Mouse (Mus musculus) kidney, embryonic 14.5 days (tissue): ENCODE results near the gene Igf2r. TPM values are rescaled to one million over a fixed set of nuclear protein-coding genes. Genes with fewer than 3 reads are reported as not detected.

Source experiments
- ATAC-seq: fragments of 200-750 bp; cut with Nextera tagmentation; 2 replicates; pipeline ENCODE4 v1.8.0; 2017; ENCODE audit warnings: moderate number of reproducible peaks, mild to moderate bottlenecking, moderate TSS enrichment, moderate library complexity; ENCODE audit not compliant: low FRiP score, low TSS enrichment
- H3K27ac ChIP-seq: fragments of 300-500 bp; sonication (generic); 2 replicates; pipeline ENCODE4 v1.5.1; 2014; ENCODE audit warnings: low read depth, mild to moderate bottlenecking, low read length, moderate library complexity, mixed read lengths
- H3K27me3 ChIP-seq: fragments of 300-500 bp; sonication (generic); 2 replicates; pipeline ENCODE4 v1.6.1; 2014; ENCODE audit warnings: mild to moderate bottlenecking, low read length; ENCODE audit not compliant: control insufficient read depth, insufficient read depth
- H3K36me3 ChIP-seq: fragments of 300-500 bp; sonication (generic); 2 replicates; pipeline ENCODE4 v1.6.1; 2014; ENCODE audit warnings: low read length, mixed read lengths; ENCODE audit not compliant: control insufficient read depth, insufficient read depth
- H3K4me1 ChIP-seq: fragments of 300-500 bp; sonication (generic); 2 replicates; pipeline ENCODE4 v1.6.1; 2014; ENCODE audit warnings: low read length, mixed read lengths; ENCODE audit not compliant: control insufficient read depth, insufficient read depth
- H3K4me2 ChIP-seq: fragments of 300-500 bp; sonication (generic); replicated peaks from 2 replicates; pipeline ENCODE4 v1.6.1; 2014; ENCODE audit warnings: low read depth, mild to moderate bottlenecking, low read length
- H3K4me3 ChIP-seq: fragments of 300-500 bp; sonication (generic); 2 replicates; pipeline ENCODE4 v1.5.1; 2014; ENCODE audit warnings: mild to moderate bottlenecking, low read length
- H3K9ac ChIP-seq: fragments of 300-500 bp; sonication (generic); 2 replicates; pipeline ENCODE4 v1.6.1; 2014; ENCODE audit warnings: low read depth, mild to moderate bottlenecking, low read length, moderate library complexity
- H3K9me3 ChIP-seq: fragments of 300-500 bp; sonication (generic); 2 replicates; pipeline ENCODE4 v1.6.1; 2016; ENCODE audit warnings: low read length; ENCODE audit not compliant: control insufficient read depth
- WGBS: fragments of 180-500 bp; shearing (Covaris S2); extraction: QIAGEN DNeasy Blood & Tissue Kit; methylation state at CpG from one replicate; pipeline ENCODE4 v1.1.7; 2014; 5-methylcytosine and 5-hydroxymethylcytosine counted together
- polyA plus RNA-seq: library from polyadenylated mRNA; unstranded; fragments of >200 nt; fragmentation: Nextera tagmentation; extraction: Ambion mirVana; gene quantifications from 2 replicates; pipeline ENCODE4 v1.2.1, GENCODE M21; 2014

Igf2r gene
- polyA plus RNA-seq, 1 experiment from 2014 or later = 37.8 TPM

GRCm38 (mm10) chr17:12755146-12755545, 14.3 kb downstream of the Igf2r start:
- ATAC-seq = no peak
- 59% methylated on average over 4 of the region's 4 CpGs for WGBS
- Histone ChIP-seq H3K27me3 (no peaks in the 10 kb centered on the region), H3K4me2 (no peak overlapping the region), H3K9ac (no peak overlapping the region), H3K4me1 (peaks cover 79% of the 10 kb centered on the region), H3K4me3 (no peak overlapping the region), H3K9me3 (no peaks in the 10 kb centered on the region), H3K36me3 (peaks cover 3% of the 10 kb centered on the region; the same call in 1 of the 2 replicates), H3K27ac (no peak overlapping the region)

GRCm38 (mm10) chr17:12754243-12755007, 15.0 kb downstream of the Igf2r start:
- no peak overlapping the region for H3K27ac ChIP-seq
- H3K4me3 ChIP-seq = no peak overlapping the region
- WGBS = 70% methylated on average over 3 of the region's 3 CpGs
- H3K27me3 ChIP-seq = no peaks in the 10 kb centered on the region
- H3K9ac ChIP-seq = no peak overlapping the region
- H3K4me2 ChIP-seq = no peak overlapping the region
- H3K36me3 ChIP-seq = no peaks in the 10 kb centered on the region
- ATAC-seq = no peak
- no peaks in the 10 kb centered on the region for H3K9me3 ChIP-seq
- H3K4me1 ChIP-seq = peaks cover 80% of the 10 kb centered on the region

GRCm38 (mm10) chr17:12753050-12753449, 16.4 kb downstream of the Igf2r start:
- Histone ChIP-seq H3K4me1 (peaks cover 78% of the 10 kb centered on the region), H3K9ac (no peak overlapping the region), H3K27ac (0 out of 2 replicates have a peak overlapping the region, but pooled peaks have one; percentile 89), H3K27me3 (no peaks in the 10 kb centered on the region), H3K4me2 (no peak overlapping the region), H3K36me3 (peaks cover 5% of the 10 kb centered on the region; the same call in 1 of the 2 replicates), H3K4me3 (no peak overlapping the region), H3K9me3 (no peaks in the 10 kb centered on the region)
- WGBS = 77% methylated on average over 4 of the region's 4 CpGs
- no peak for ATAC-seq

GRCm38 (mm10) chr17:12751641-12752040, 17.8 kb downstream of the Igf2r start:
- H3K9me3 ChIP-seq = no peaks in the 10 kb centered on the region
- H3K4me1 ChIP-seq = peaks cover 67% of the 10 kb centered on the region
- ATAC-seq = peak; percentile 71; the same call in 1 of the 2 replicates
- H3K4me2 ChIP-seq = no peak overlapping the region
- WGBS = 12% methylated on average over 4 of the region's 4 CpGs
- H3K9ac ChIP-seq = no peak overlapping the region
- peaks cover 14% of the 10 kb centered on the region; the same call in 1 of the 2 replicates for H3K36me3 ChIP-seq
- H3K4me3 ChIP-seq = no peak overlapping the region
- no peaks in the 10 kb centered on the region for H3K27me3 ChIP-seq
- H3K27ac ChIP-seq = peak overlapping the region; percentile 89; the same call in 1 of the 2 replicates

- Histone ChIP-seq H3K27ac (peak overlapping the region; percentile 89), H3K9me3 (no peaks in the 10 kb centered on the region), H3K9ac (no peak overlapping the region), H3K4me2 (peak overlapping the region; percentile 8; the same call in 1 of the 2 replicates), H3K4me1 (peaks cover 67% of the 10 kb centered on the region), H3K4me3 (no peak overlapping the region), H3K36me3 (peaks cover 15% of the 10 kb centered on the region), H3K27me3 (no peaks in the 10 kb centered on the region)
- ATAC-seq = peak; percentile 77
- WGBS = 24% methylated on average over 4 of the region's 4 CpGs
Observed at GRCm38 (mm10) chr17:12751218-12751617, 18.2 kb downstream of the Igf2r start.

- Histone ChIP-seq H3K27ac (peak overlapping the region; percentile 89), H3K4me2 (peak overlapping the region; percentile 29; the same call in 1 of the 2 replicates), H3K9ac (peak overlapping the region; percentile 18; the same call in 1 of the 2 replicates), H3K27me3 (no peaks in the 10 kb centered on the region), H3K36me3 (peaks cover 21% of the 10 kb centered on the region), H3K4me3 (no peak overlapping the region), H3K9me3 (no peaks in the 10 kb centered on the region), H3K4me1 (peaks cover 65% of the 10 kb centered on the region)
- no peak for ATAC-seq
- 32% methylated on average over 9 of the region's 9 CpGs for WGBS
Observed at GRCm38 (mm10) chr17:12750591-12751170, 18.8 kb downstream of the Igf2r start.

GRCm38 (mm10) chr17:12749421-12750367, 19.8 kb downstream of the Igf2r start:
- peaks cover 55% of the 10 kb centered on the region for H3K4me1 ChIP-seq
- H3K27me3 ChIP-seq = no peaks in the 10 kb centered on the region
- WGBS = 26% methylated on average over 8 of the region's 8 CpGs
- H3K27ac ChIP-seq = peak overlapping the region; percentile 89
- H3K9me3 ChIP-seq = no peaks in the 10 kb centered on the region; the same call in 1 of the 2 replicates
- no peak overlapping the region for H3K4me2 ChIP-seq
- H3K4me3 ChIP-seq = no peak overlapping the region
- no peak overlapping the region for H3K9ac ChIP-seq
- H3K36me3 ChIP-seq = peaks cover 31% of the 10 kb centered on the region
- ATAC-seq = peak; percentile 61; the same call in 1 of the 2 replicates

- Histone ChIP-seq H3K9me3 (peaks cover 24% of the 10 kb centered on the region), H3K4me2 (no peak overlapping the region), H3K27ac (no peak overlapping the region), H3K36me3 (peaks cover 58% of the 10 kb centered on the region), H3K4me1 (peaks cover 22% of the 10 kb centered on the region), H3K4me3 (no peak overlapping the region), H3K27me3 (no peaks in the 10 kb centered on the region), H3K9ac (no peak overlapping the region)
- no peak for ATAC-seq
- 65% methylated on average over 4 of the region's 4 CpGs for WGBS
Observed at GRCm38 (mm10) chr17:12745761-12746160, 23.7 kb downstream of the Igf2r start.
